Mouse (Mus musculus) C2C12 (cell line): ENCODE measurements around the gene Ssh3. TPM values are rescaled to one million over a fixed set of nuclear protein-coding genes. Genes with fewer than 3 reads are reported as not detected.

Experiments
- H3K27me3 ChIP-seq: one replicate; pipeline ENCODE4 v1.6.1; 2011; ENCODE audit not compliant: control insufficient read depth, insufficient read depth, insufficient read length
- H3K36me3 ChIP-seq: one replicate; pipeline ENCODE4 v1.6.1; 2011; ENCODE audit not compliant: control insufficient read depth, insufficient read depth
- H3K4me3 ChIP-seq: one replicate; pipeline ENCODE4 v1.5.1; 2011; ENCODE audit warnings: mild to moderate bottlenecking, control low read depth; ENCODE audit not compliant: poor library complexity, insufficient read depth, severe bottlenecking
- H3K79me2 ChIP-seq: one replicate; pipeline ENCODE4 v1.6.1; 2011; ENCODE audit not compliant: control insufficient read depth, insufficient read depth
- H3K79me3 ChIP-seq: one replicate; pipeline ENCODE4 v1.6.1; 2011; ENCODE audit warnings: low read depth, control low read depth
- H3ac ChIP-seq: one replicate; pipeline ENCODE3; 2011; ENCODE audit warnings: low read depth; ENCODE audit not compliant: control insufficient read depth, insufficient read length
- MAX ChIP-seq: IDR thresholded peaks from one replicate; pipeline ENCODE4 v1.6.1; 2011; ENCODE audit warnings: mild to moderate bottlenecking, control low read depth
- MYOG ChIP-seq: IDR thresholded peaks from one replicate; pipeline ENCODE4 v1.6.1; 2011; ENCODE audit not compliant: control insufficient read depth, insufficient read length; ENCODE audit errors: extremely low read depth
- microRNA-seq: library from miRNA; unstranded; fragments of <30 nt; microRNA quantifications from one replicate; pipeline ENCODE4, GENCODE M21; 2019; ENCODE audit warnings: borderline microRNAs expressed
- polyA plus RNA-seq: library from polyadenylated mRNA; unstranded; fragments of >200 nt; fragmentation: generic; extraction: Trizol; gene quantifications from one replicate; pipeline ENCODE4 v1.2.1, GENCODE M21; 2012; ENCODE audit warnings: missing spikeins

The Ssh3 gene
- polyA plus RNA-seq, 1 experiment: 0.34 TPM

GRCm38 (mm10) chr19:4211891-4212588 is 56.9 kb downstream of the Ssh3 start:
- Histone ChIP-seq H3K79me2 (peaks cover 34% of the 10 kb centered on the region), H3K27me3 (no peaks in the 10 kb centered on the region), H3ac (peak overlapping the region; percentile 48), H3K36me3 (peaks cover 6% of the 10 kb centered on the region), H3K4me3 (no peak overlapping the region), H3K79me3 (peaks cover 17% of the 10 kb centered on the region)
- TF ChIP-seq MAX (no peak), MYOG (no peak)

Small RNA genes lying within 50 kb of the gene (microRNA-seq; reads per million reads assigned to microRNA genes)
- gene Gm26115 (not detected), gene Mir6985 (0.16 reads per million)

Other genes starting within 250 kb of the Ssh3 start
- 863 TPM for gene Gstp1, start 231.2 kb downstream of the Ssh3 start, polyA plus RNA-seq
- gene Gstp2, start 223.2 kb downstream of the Ssh3 start, polyA plus RNA-seq: 7.2 TPM
- 0.09 TPM for gene Gstp3, start 209.6 kb downstream of the Ssh3 start, polyA plus RNA-seq
- gene Cabp2, start 187.6 kb downstream of the Ssh3 start, polyA plus RNA-seq: not detected
- gene Cdk2ap2, start 172.0 kb downstream of the Ssh3 start, polyA plus RNA-seq: 134 TPM
- 43.1 TPM for gene Pitpnm1, start 169.2 kb downstream of the Ssh3 start, polyA plus RNA-seq
- 208 TPM for gene Aip, start 143.3 kb downstream of the Ssh3 start, polyA plus RNA-seq
- not detected for gene Gpr152, start 129.4 kb downstream of the Ssh3 start, polyA plus RNA-seq
- 0.04 TPM for gene Cabp4, start 125.1 kb downstream of the Ssh3 start, polyA plus RNA-seq
- gene Coro1b, start 120.6 kb downstream of the Ssh3 start, polyA plus RNA-seq: 257 TPM
- 5.8 TPM for gene Ptprcap, start 115.6 kb downstream of the Ssh3 start, polyA plus RNA-seq
- gene Rps6kb2, start 105.8 kb downstream of the Ssh3 start, polyA plus RNA-seq: 19.7 TPM
- 2.1 TPM for gene Carns1, start 93.7 kb downstream of the Ssh3 start, polyA plus RNA-seq
- 0.26 TPM for gene Tbc1d10c, start 77.9 kb downstream of the Ssh3 start, polyA plus RNA-seq
- 819 TPM for gene Ppp1ca, start 77.1 kb downstream of the Ssh3 start, polyA plus RNA-seq
- 33.3 TPM for gene Rad9a, start 67.5 kb downstream of the Ssh3 start, polyA plus RNA-seq
- gene Clcf1, start 54.9 kb downstream of the Ssh3 start, polyA plus RNA-seq: 24.8 TPM
- 0.90 TPM for gene AC109138.7, start 54.8 kb downstream of the Ssh3 start, polyA plus RNA-seq
- 112 TPM for gene Pold4, start 37.3 kb downstream of the Ssh3 start, polyA plus RNA-seq
- 2.2 TPM for gene Ankrd13d, start 14.0 kb upstream of the Ssh3 start, polyA plus RNA-seq
- 56.6 TPM for gene Grk2, start 37.0 kb upstream of the Ssh3 start, polyA plus RNA-seq
- gene Kdm2a, start 129.1 kb upstream of the Ssh3 start, polyA plus RNA-seq: 24.0 TPM
- 65.1 TPM for gene Rhod, start 170.3 kb upstream of the Ssh3 start, polyA plus RNA-seq
- 14.4 TPM for gene Syt12, start 208.3 kb upstream of the Ssh3 start, polyA plus RNA-seq
- not detected for gene 2010003K11Rik, start 229.4 kb upstream of the Ssh3 start, polyA plus RNA-seq
- 4.0 TPM for gene Pcx, start 241.3 kb upstream of the Ssh3 start, polyA plus RNA-seq